Mouse (Mus musculus) stomach, embryonic 16.5 days (tissue): ENCODE results near the gene Gmppa. TPM values are rescaled to one million over a fixed set of nuclear protein-coding genes. Genes with fewer than 3 reads are reported as not detected.
A peak's percentile ranks its signal among the peaks of the same experiment; 100 is the strongest.

ENCODE experiments used
- ATAC-seq: fragments of 200-750 bp; cut with Nextera tagmentation; 2 replicates; pipeline ENCODE4 v1.8.0; 2017; ENCODE audit warnings: moderate number of reproducible peaks, moderate TSS enrichment; ENCODE audit not compliant: insufficient read depth, low FRiP score
- H3K27ac ChIP-seq: fragments of 300-500 bp; sonication (generic); 2 replicates; pipeline ENCODE4 v1.5.1; 2014; ENCODE audit warnings: low read length
- H3K27me3 ChIP-seq: fragments of 300-500 bp; sonication (generic); 2 replicates; pipeline ENCODE4 v1.6.1; 2014; ENCODE audit warnings: low read length, control low read depth, mixed read lengths; ENCODE audit not compliant: control insufficient read depth, insufficient read depth
- H3K36me3 ChIP-seq: fragments of 300-500 bp; sonication (generic); 2 replicates; pipeline ENCODE4 v1.6.1; 2014; ENCODE audit warnings: low read length; ENCODE audit not compliant: control insufficient read depth, insufficient read depth
- H3K4me1 ChIP-seq: fragments of 300-500 bp; sonication (generic); 2 replicates; pipeline ENCODE4 v1.6.1; 2014; ENCODE audit warnings: low read length, control low read depth, mixed read lengths; ENCODE audit not compliant: control insufficient read depth, insufficient read depth
- H3K4me2 ChIP-seq: fragments of 300-500 bp; sonication (generic); 2 replicates; pipeline ENCODE4 v1.6.1; 2014; ENCODE audit warnings: low read depth, low read length, mixed read lengths
- H3K4me3 ChIP-seq: fragments of 300-500 bp; sonication (generic); replicated peaks from 2 replicates; pipeline ENCODE4 v1.5.1; 2014; ENCODE audit warnings: mild to moderate bottlenecking, low read length
- H3K9ac ChIP-seq: fragments of 300-500 bp; sonication (generic); 2 replicates; pipeline ENCODE4 v1.6.1; 2014; ENCODE audit warnings: low read length
- H3K9me3 ChIP-seq: fragments of 300-500 bp; sonication (generic); replicated peaks from 2 replicates; pipeline ENCODE4 v1.6.1; 2016; ENCODE audit warnings: low read length, control low read depth; ENCODE audit not compliant: control insufficient read depth
- WGBS: fragments of 180-500 bp; shearing (Covaris S2); extraction: QIAGEN DNeasy Blood & Tissue Kit; methylation state at CpG from one replicate; pipeline ENCODE4 v1.1.7; 2014; 5-methylcytosine and 5-hydroxymethylcytosine counted together
- polyA plus RNA-seq: library from polyadenylated mRNA; unstranded; fragments of >200 nt; fragmentation: Nextera tagmentation; extraction: Ambion mirVana; gene quantifications from 2 replicates; pipeline ENCODE4 v1.2.1, GENCODE M21; 2015

The Gmppa gene
- polyA plus RNA-seq, 1 experiment from 2014 or later: 104 TPM

DNA sequence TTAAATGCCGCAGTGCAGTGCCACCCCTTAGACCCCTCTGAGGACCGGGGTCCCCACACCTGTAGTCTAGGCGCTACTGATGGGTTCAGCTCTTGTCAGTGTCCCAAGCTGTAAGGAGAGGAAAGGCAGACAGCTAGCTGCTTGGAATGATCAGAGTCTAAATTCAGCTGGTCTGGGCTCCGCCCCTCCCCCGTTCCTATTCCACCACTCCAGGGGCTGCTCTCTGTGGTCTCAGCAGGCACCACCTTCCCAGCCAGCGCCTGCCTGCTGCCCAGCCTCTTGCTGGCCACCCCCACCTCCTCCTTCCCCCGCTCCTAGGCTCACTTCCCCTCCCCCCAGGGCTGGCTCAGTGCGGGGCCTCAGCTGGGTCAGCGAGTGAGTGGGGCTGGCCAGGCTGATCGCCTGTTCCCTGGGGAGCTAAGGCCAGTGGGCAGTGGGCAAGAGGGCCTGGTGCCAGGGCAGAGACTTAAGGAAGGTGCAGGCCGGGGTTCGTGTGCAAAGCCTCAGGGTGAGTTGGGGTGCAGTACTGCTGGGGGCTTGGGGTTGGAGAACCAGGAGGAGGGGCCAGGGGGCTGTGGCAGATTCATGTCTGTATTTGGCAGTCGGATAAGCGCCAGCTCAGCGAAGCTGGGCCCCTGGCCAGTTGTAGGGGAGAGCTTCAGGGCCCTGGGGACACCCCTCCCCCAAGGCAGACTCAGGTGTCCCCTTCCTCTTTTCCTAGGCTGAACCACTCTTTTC is 35.8 kb upstream of the Gmppa start:
- Histone ChIP-seq H3K9me3 (no peaks in the 10 kb centered on the region), H3K27ac (peak overlapping the region; percentile 89), H3K4me3 (peak overlapping the region; percentile 28), H3K36me3 (no peaks in the 10 kb centered on the region), H3K27me3 (no peaks in the 10 kb centered on the region), H3K4me2 (peak overlapping the region; percentile 48), H3K9ac (peak overlapping the region; percentile 72), H3K4me1 (peaks cover 25% of the 10 kb centered on the region)
- 9% methylated on average over 15 of the region's 15 CpGs for WGBS
- ATAC-seq: peak; percentile 87

DNA sequence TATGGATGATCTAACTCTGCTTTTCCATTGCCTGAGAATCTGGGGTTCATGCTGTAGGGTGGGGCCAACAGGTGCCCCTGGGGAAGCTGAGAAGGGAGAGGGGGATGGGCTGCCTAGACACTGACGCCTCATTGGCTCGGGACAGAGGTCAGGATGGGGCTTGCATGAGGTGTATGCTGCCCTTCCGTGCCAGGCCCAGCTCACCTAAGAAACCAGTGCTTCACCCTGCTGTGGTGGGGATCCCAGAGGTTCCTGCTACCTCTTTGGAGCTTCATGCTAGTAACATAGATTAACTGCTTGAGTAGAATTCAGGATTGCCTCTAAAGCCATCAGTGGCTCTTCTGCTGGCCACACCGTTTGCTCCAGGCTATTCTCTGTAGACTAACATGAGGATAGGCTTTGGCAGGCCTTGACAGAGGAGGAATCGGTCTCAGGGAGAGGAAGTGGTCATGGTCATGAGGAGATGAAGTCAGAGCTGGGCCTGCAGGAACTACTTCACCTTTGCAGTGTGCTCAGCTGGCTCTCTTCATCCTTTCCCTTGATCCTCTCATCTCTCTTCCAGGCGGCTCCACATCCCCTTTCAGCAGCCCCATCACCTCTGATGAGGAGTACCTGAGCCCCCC is 35.1 kb upstream of the Gmppa start:
- Histone ChIP-seq H3K9me3 (no peaks in the 10 kb centered on the region), H3K36me3 (no peaks in the 10 kb centered on the region), H3K27ac (peak overlapping the region; percentile 89), H3K4me1 (peaks cover 25% of the 10 kb centered on the region), H3K4me3 (peak overlapping the region; percentile 28), H3K9ac (peak overlapping the region; percentile 72), H3K27me3 (no peaks in the 10 kb centered on the region), H3K4me2 (peak overlapping the region; percentile 48)
- 34% methylated on average over 6 of the region's 6 CpGs for WGBS
- ATAC-seq: peak; percentile 8; the same call in 1 of the 2 replicates

DNA sequence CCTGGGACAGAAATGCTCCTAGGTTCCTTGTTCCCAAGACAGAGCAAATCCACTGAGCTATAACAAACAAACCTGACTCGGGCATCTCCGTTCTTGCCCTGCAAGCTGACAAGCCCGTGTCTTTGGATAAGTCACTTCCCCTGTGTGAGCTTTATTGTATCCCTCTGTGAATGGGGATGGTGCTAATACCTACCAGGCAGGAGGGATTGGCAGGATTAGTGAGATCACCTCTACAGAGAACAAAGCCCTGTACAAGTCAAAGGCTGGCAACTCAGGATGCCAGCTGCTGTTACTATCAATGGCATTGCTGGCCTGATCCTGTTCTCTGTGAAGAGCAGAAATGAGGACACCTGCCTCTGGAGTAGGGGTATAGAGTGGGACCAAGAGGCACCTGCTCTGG is 30.2 kb upstream of the Gmppa start:
- Histone ChIP-seq H3K9ac (no peak overlapping the region), H3K4me3 (no peak overlapping the region), H3K9me3 (no peaks in the 10 kb centered on the region), H3K4me2 (no peak overlapping the region), H3K27me3 (no peaks in the 10 kb centered on the region), H3K27ac (no peak overlapping the region), H3K4me1 (peaks cover 2% of the 10 kb centered on the region), H3K36me3 (no peaks in the 10 kb centered on the region)
- ATAC-seq: no peak
- WGBS: 82% methylated on average over 3 of the region's 3 CpGs

DNA sequence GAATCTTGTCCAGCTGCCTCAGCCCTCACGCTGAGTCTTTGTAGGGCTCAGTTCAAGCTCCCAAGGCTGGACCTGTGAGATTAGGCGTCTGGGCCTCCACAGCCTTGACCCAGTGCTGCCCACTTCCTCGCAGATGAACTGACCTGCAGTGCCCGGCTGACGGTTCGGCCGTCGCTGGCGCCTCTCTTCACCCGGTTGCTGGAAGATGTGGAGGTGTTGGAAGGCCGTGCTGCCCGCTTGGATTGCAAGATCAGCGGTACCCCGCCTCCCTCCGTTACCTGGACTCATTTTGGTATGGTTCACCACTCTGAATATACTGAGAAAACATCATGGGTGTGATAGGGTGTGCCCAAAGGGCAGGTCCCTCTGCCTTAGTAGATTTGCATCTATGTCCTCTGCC is 29.6 kb upstream of the Gmppa start:
- Histone ChIP-seq H3K36me3 (no peaks in the 10 kb centered on the region), H3K4me1 (no peaks in the 10 kb centered on the region), H3K9ac (no peak overlapping the region), H3K9me3 (no peaks in the 10 kb centered on the region), H3K27ac (no peak overlapping the region), H3K4me2 (no peak overlapping the region), H3K4me3 (no peak overlapping the region), H3K27me3 (no peaks in the 10 kb centered on the region)
- WGBS: 91% methylated on average over 15 of the region's 15 CpGs
- ATAC-seq: no peak

DNA sequence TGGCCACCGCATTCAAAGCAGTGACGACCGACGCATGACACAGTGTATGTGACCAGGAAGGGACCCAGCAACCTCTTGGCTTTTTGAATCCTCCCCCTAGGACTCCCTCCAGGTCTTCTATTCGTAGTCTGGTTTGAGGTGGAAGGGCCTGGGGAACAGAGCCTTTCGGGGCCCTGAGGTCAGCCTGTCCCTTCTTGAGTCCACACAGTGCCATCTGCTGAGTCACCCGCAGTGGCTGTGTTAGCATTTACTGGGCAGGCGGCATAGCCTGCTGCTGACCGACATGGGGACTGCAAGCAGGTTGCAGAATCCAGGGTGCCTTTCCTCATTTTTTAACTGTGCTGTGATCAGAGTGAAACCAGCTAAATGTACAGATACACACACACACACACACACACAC is 28.7 kb upstream of the Gmppa start:
- H3K9ac ChIP-seq: no peak overlapping the region
- no peaks in the 10 kb centered on the region for H3K4me1 ChIP-seq
- no peak for ATAC-seq
- H3K27me3 ChIP-seq: no peaks in the 10 kb centered on the region
- H3K27ac ChIP-seq: no peak overlapping the region
- H3K9me3 ChIP-seq: no peaks in the 10 kb centered on the region
- no peak overlapping the region for H3K4me3 ChIP-seq
- 91% methylated on average over 9 of the region's 9 CpGs for WGBS
- no peak overlapping the region for H3K4me2 ChIP-seq
- H3K36me3 ChIP-seq: no peaks in the 10 kb centered on the region

DNA sequence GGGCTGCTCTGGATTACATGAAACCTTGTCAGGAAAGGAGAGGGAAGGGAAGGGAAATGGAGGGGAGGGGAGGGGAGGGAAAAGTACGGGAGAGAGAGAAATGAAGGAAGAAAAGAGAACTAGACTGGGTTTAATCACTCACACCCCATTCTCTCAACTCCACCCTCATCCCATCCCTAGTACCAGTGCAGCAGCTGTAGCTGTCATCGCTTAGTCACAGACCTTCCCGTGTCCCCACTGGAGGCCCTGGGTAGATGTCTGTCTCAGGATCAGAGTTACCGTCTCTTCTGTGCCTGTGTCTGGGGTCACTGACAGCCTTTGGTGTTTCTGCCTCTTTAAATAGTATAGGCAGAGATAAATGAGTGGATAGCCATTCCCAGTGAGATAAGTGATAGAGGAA is 27.5 kb upstream of the Gmppa start:
- WGBS: 61% methylated on average over 4 of the region's 4 CpGs

DNA sequence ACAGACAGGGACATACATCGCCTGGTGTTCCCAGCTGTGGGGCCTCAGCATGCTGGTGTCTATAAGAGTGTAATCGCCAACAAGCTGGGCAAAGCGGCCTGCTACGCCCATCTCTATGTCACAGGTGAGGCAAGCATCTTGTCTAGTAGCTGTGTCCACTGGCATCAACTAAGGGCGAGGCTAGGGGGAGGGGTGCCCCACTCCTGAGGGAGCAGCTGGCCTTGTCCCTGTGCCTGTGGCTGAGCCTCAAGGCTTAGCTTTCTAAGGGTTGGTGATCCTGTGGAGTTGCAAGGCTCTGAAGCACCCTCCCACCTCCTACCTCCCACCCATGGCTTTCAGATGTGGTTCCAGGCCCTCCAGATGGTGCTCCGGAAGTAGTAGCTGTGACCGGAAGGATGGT is 25.8 kb upstream of the Gmppa start:
- Histone ChIP-seq H3K4me1 (no peaks in the 10 kb centered on the region), H3K36me3 (no peaks in the 10 kb centered on the region), H3K27ac (no peak overlapping the region), H3K27me3 (no peaks in the 10 kb centered on the region), H3K9ac (no peak overlapping the region), H3K4me3 (no peak overlapping the region), H3K4me2 (no peak overlapping the region), H3K9me3 (no peaks in the 10 kb centered on the region)
- WGBS: 86% methylated on average over 7 of the region's 7 CpGs
- ATAC-seq: no peak

More for the DNA sequence above, 27.5 kb upstream of the Gmppa start:
- H3K36me3 ChIP-seq: no peaks in the 10 kb centered on the region
- no peaks in the 10 kb centered on the region for H3K4me1 ChIP-seq
- no peak overlapping the region for H3K9ac ChIP-seq
- H3K9me3 ChIP-seq: no peaks in the 10 kb centered on the region
- no peak overlapping the region for H3K4me3 ChIP-seq
- no peak for ATAC-seq
- H3K27ac ChIP-seq: no peak overlapping the region
- no peak overlapping the region for H3K4me2 ChIP-seq
- no peaks in the 10 kb centered on the region for H3K27me3 ChIP-seq

DNA sequence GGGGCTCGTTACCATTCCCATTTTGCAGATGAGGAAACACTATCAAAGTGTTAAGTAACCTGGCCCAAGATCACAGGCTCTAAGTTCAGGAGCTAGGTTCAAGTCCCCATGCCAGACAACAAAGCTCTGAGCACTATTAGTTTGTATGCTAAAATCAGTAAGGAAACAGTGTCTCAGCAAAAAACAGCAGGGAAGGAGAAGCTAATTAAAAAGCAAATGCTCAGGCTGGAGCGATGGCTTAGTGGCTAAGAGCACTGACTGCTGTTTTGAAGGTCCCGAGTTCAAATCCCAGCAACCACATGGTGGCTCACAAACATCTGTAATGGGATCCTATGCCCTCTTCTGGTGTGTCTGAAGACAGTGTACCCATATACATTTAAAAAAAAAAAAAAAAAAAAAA is 23.5 kb upstream of the Gmppa start:
- Histone ChIP-seq H3K9ac (no peak overlapping the region), H3K4me1 (no peaks in the 10 kb centered on the region), H3K9me3 (no peaks in the 10 kb centered on the region), H3K4me3 (no peak overlapping the region), H3K36me3 (no peaks in the 10 kb centered on the region), H3K4me2 (no peak overlapping the region), H3K27me3 (no peaks in the 10 kb centered on the region), H3K27ac (no peak overlapping the region)
- ATAC-seq: no peak
- WGBS: 94% methylated on average over 3 of the region's 3 CpGs

DNA sequence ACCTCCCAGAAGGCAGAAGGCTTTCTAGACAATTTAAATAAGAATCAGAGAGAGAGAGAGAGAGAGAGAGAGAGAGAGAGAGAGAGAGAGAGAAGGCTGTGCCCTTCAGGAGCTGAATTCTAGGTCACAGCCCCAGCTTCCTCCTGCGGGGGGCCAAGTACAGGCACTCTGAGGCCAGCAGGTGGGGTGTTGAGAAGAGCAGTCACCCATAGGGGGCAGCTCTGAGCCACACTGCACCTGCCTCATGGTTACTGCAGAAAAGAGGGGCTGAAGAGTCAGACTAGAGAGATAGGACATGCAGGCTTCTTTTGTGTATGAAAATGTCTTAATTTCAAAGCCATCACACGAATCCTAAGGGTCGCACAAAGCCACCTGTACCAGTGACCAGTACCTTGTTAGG is 22.0 kb upstream of the Gmppa start:
- no peaks in the 10 kb centered on the region for H3K4me1 ChIP-seq
- H3K4me2 ChIP-seq: no peak overlapping the region
- H3K27ac ChIP-seq: no peak overlapping the region
- WGBS: 67% methylated on average over 3 of the region's 3 CpGs
- no peak for ATAC-seq
- H3K9ac ChIP-seq: no peak overlapping the region
- no peaks in the 10 kb centered on the region for H3K27me3 ChIP-seq
- H3K9me3 ChIP-seq: no peaks in the 10 kb centered on the region
- H3K36me3 ChIP-seq: no peaks in the 10 kb centered on the region
- H3K4me3 ChIP-seq: no peak overlapping the region
